Mouse (Mus musculus): ENCODE measurements at regions not wholly inside any gene's neighbourhood (a gene's known extent, or its start where the extent isn't known, plus 50 kb on each side); places are given as distances from the start of the nearest gene placed in this dataset.

DNA sequence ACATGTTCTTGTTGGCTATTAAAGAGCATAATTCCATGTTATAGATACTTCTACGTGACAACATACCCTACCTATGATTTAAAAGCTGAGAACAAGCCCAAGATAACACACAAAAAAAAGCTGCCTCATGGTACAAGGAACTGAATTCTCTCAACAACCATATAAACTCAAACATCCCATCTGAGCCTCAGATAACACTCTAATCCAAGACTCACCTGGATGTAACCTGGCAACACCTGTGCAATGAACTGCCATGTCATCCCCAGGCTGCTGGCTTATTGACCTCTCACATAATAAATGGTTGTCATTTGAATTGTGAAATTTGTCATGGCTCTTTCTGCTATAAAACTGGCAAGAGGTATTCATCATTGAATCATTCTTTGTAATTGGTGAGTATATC, 93.5 kb upstream of the Gm11146 start:
- ATAC-seq (ENCODE audit: insufficient read depth) (no peak), DNase-seq (ENCODE audit: low read depth in 3 of 3, low spot score in 3 of 3) (no peak)
- H3K27me3 ChIP-seq (ENCODE audit: control insufficient read depth, insufficient read depth, low read length): no peaks in the 10 kb centered on the region
- no peaks in the 10 kb centered on the region for H3K9me3 ChIP-seq (ENCODE audit: control insufficient read depth, low read length)
- no peaks in the 10 kb centered on the region for H3K4me1 ChIP-seq (replicated peaks; ENCODE audit: control insufficient read depth in 2 of 2, insufficient read depth in 2 of 2, low read length in 1 of 2)
- H3K27ac ChIP-seq: no peak overlapping the region
- H3K4me2 ChIP-seq (ENCODE audit: low read depth): no peak overlapping the region
- no peak overlapping the region for H3K9ac ChIP-seq (replicated peaks)
- H3K36me3 ChIP-seq (replicated peaks; ENCODE audit: control insufficient read depth, insufficient read depth, low read depth): no peaks in the 10 kb centered on the region
- 18% methylated on average over 1 of the region's 1 CpGs for WGBS (ENCODE audit: insufficient replicate concordance)
- TF ChIP-seq EP300 (IDR thresholded peaks at IDR 0.05; ENCODE audit: low read depth) (no peak), CTCF (IDR thresholded peaks at IDR 0.05; ENCODE audit: low read depth) (no peak)
- H3K4me3 ChIP-seq (ENCODE audit: insufficient read depth in 1 of 2, low read depth in 2 of 2, low read length in 2 of 2): no peak overlapping the region

DNA sequence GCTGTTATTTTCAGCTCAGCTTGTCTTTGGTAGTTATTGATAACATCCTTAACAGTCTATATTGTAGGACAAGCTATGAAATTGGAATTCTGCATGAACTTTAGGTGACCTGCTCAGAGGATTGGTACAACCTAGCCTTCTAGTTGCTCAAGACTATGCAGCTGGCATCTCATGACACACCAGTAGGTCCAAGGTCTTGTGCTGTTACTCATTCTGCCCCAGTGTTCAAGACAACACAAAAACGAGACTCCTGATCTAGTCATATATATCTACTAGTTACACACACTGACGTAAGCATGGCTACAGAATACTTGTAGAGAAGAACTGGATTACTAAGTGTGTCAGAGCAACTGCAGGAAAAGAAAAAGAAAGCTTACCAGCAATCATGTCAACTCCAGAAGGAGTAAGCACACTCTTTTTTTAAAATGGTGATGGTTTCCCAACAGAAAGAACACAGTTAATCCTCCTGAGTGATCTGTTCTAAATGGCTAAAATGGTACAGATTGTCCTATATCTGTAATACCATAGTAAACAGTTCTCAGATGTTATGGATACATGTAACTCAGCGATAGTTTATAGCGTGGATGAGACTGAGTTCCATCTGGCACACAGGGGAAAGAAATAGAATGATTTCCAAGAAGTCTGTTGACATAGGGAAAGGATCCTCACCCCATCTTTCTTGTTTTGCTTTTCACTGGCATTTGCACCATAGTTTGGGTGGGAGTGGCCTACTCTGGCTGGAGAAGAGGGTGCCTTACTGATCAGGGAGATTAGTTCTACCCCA, 85.4 kb upstream of the Gm11146 start:
- H3K4me1 ChIP-seq (replicated peaks; ENCODE audit: control insufficient read depth in 2 of 2, insufficient read depth in 2 of 2, low read length in 1 of 2): no peaks in the 10 kb centered on the region
- H3K27ac ChIP-seq: no peak overlapping the region
- ATAC-seq (ENCODE audit: insufficient read depth): no peak
- H3K27me3 ChIP-seq (ENCODE audit: control insufficient read depth, insufficient read depth, low read length): no peaks in the 10 kb centered on the region
- H3K9me3 ChIP-seq (ENCODE audit: control insufficient read depth, low read length): no peaks in the 10 kb centered on the region
- H3K9ac ChIP-seq (replicated peaks): no peak overlapping the region
- no peaks in the 10 kb centered on the region for H3K36me3 ChIP-seq (replicated peaks; ENCODE audit: control insufficient read depth, insufficient read depth, low read depth)
- 64% methylated on average over 4 of the region's 4 CpGs for WGBS (ENCODE audit: insufficient replicate concordance)
- no peak for DNase-seq (ENCODE audit: low read depth in 3 of 3, low spot score in 3 of 3)
- H3K4me3 ChIP-seq (ENCODE audit: insufficient read depth in 1 of 2, low read depth in 2 of 2, low read length in 2 of 2): no peak overlapping the region
- no peak overlapping the region for H3K4me2 ChIP-seq (ENCODE audit: low read depth)
- TF ChIP-seq EP300 (IDR thresholded peaks at IDR 0.05; ENCODE audit: low read depth): no peak
- no peak for TF ChIP-seq CTCF (IDR thresholded peaks at IDR 0.05; ENCODE audit: low read depth)

GRCm38 (mm10) chr16:77685651-77686190, 83.8 kb upstream of the Gm11146 start:
- Histone ChIP-seq H3K4me1 (replicated peaks; ENCODE audit: control insufficient read depth in 2 of 2, insufficient read depth in 2 of 2, low read length in 1 of 2) (no peaks in the 10 kb centered on the region), H3K4me2 (ENCODE audit: low read depth) (no peak overlapping the region), H3K9me3 (ENCODE audit: control insufficient read depth, low read length) (no peaks in the 10 kb centered on the region), H3K4me3 (ENCODE audit: insufficient read depth in 1 of 2, low read depth in 2 of 2, low read length in 2 of 2) (no peak overlapping the region), H3K27ac (no peak overlapping the region), H3K36me3 (replicated peaks; ENCODE audit: control insufficient read depth, insufficient read depth, low read depth) (no peaks in the 10 kb centered on the region), H3K9ac (replicated peaks) (no peak overlapping the region), H3K27me3 (ENCODE audit: control insufficient read depth, insufficient read depth, low read length) (no peaks in the 10 kb centered on the region)
- ATAC-seq (ENCODE audit: insufficient read depth) (no peak), DNase-seq (ENCODE audit: low read depth in 3 of 3, low spot score in 3 of 3) (no peak)
- 74% methylated on average over 5 of the region's 5 CpGs for WGBS (ENCODE audit: insufficient replicate concordance)
- no peak for TF ChIP-seq CTCF (IDR thresholded peaks at IDR 0.05; ENCODE audit: low read depth)
- no peak for TF ChIP-seq EP300 (IDR thresholded peaks at IDR 0.05; ENCODE audit: low read depth)

DNA sequence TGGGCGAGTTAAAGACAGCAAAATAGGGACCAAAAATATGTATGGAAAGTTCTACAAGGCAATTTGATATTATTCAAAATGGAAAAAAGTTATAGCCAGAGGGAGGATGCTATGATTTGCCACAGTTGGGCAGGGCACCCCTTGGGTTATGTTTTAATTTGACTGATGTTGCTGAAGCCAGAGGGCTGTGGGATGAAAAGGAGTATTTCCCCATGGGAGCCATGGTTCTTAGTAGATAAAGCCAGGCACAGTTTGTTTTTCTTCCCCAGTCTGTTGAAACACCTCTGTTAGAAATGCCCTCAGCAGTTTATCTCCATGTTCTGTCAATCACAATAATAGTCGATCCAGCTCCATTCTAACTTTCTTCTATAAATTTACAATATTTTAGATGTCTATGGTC, 82.6 kb upstream of the Gm11146 start:
- ATAC-seq (ENCODE audit: insufficient read depth) (no peak), DNase-seq (ENCODE audit: low read depth in 3 of 3, low spot score in 3 of 3) (no peak)
- Histone ChIP-seq H3K4me1 (replicated peaks; ENCODE audit: control insufficient read depth in 2 of 2, insufficient read depth in 2 of 2, low read length in 1 of 2) (no peaks in the 10 kb centered on the region), H3K27ac (no peak overlapping the region), H3K9ac (replicated peaks) (no peak overlapping the region), H3K27me3 (ENCODE audit: control insufficient read depth, insufficient read depth, low read length) (no peaks in the 10 kb centered on the region), H3K4me2 (ENCODE audit: low read depth) (no peak overlapping the region), H3K9me3 (ENCODE audit: control insufficient read depth, low read length) (no peaks in the 10 kb centered on the region), H3K4me3 (ENCODE audit: insufficient read depth in 1 of 2, low read depth in 2 of 2, low read length in 2 of 2) (no peak overlapping the region), H3K36me3 (replicated peaks; ENCODE audit: control insufficient read depth, insufficient read depth, low read depth) (no peaks in the 10 kb centered on the region)
- TF ChIP-seq EP300 (IDR thresholded peaks at IDR 0.05; ENCODE audit: low read depth) (no peak), CTCF (IDR thresholded peaks at IDR 0.05; ENCODE audit: low read depth) (no peak)
- 52% methylated on average over 2 of the region's 2 CpGs for WGBS (ENCODE audit: insufficient replicate concordance)

DNA sequence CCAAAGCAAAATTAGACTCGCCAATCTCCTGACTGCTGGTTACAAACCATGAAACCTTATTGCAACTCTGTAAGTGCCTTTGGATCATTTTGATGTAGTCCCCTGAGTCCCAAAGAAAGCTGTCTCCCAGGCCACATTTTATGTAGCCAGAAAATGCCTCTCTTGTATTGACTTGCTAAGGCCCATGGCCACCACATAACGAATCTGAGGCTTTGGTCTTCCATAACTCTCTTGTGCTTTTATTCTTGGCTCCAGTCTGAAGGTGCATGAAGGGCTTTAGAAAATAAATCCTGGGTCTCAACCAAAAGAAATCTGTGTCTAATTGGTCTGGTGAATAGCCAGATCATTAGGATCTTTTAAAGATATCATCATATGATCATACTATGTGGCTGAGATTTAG, 77.3 kb upstream of the Gm11146 start:
- Histone ChIP-seq H3K9ac (replicated peaks) (no peak overlapping the region), H3K27me3 (ENCODE audit: control insufficient read depth, insufficient read depth, low read length) (no peaks in the 10 kb centered on the region), H3K27ac (no peak overlapping the region), H3K4me3 (ENCODE audit: insufficient read depth in 1 of 2, low read depth in 2 of 2, low read length in 2 of 2) (no peak overlapping the region), H3K9me3 (ENCODE audit: control insufficient read depth, low read length) (no peaks in the 10 kb centered on the region), H3K36me3 (replicated peaks; ENCODE audit: control insufficient read depth, insufficient read depth, low read depth) (no peaks in the 10 kb centered on the region), H3K4me1 (replicated peaks; ENCODE audit: control insufficient read depth in 2 of 2, insufficient read depth in 2 of 2, low read length in 1 of 2) (no peaks in the 10 kb centered on the region), H3K4me2 (ENCODE audit: low read depth) (no peak overlapping the region)
- DNase-seq (ENCODE audit: low read depth in 3 of 3, low spot score in 3 of 3) (no peak), ATAC-seq (ENCODE audit: insufficient read depth) (no peak)
- TF ChIP-seq CTCF (IDR thresholded peaks at IDR 0.05; ENCODE audit: low read depth) (no peak), EP300 (IDR thresholded peaks at IDR 0.05; ENCODE audit: low read depth) (no peak)
- 64% methylated on average over 2 of the region's 2 CpGs for WGBS (ENCODE audit: insufficient replicate concordance)

Data from liver, embryonic 14.5 days (tissue).